Mouse (Mus musculus): ENCODE measurements at regions not wholly inside any gene's neighbourhood (a gene's known extent, or its start where the extent isn't known, plus 50 kb on each side); places are given as distances from the start of the nearest gene placed in this dataset.

- TF ChIP-seq CTCF (IDR thresholded peaks at IDR 0.05; ENCODE audit: low read depth, low read length) = no peak
- TF ChIP-seq GATA1 (IDR thresholded peaks at IDR 0.05; ENCODE audit: borderline replicate concordance, low read length) = no peak
- no peak for TF ChIP-seq POLR2AphosphoS5 (IDR thresholded peaks at IDR 0.05; ENCODE audit: insufficient replicate concordance, low read depth, low read length)
Observed at GRCm38 (mm10) chrX:11839665-11840245, 320.4 kb downstream of the Bcor start.

Data from G1E (cell line).